Mouse (Mus musculus) layer of hippocampus, adult 9-11 months (tissue): ENCODE measurements at regions not wholly inside any gene's neighbourhood (a gene's known extent, or its start where the extent isn't known, plus 50 kb on each side); places are given as distances from the start of the nearest gene placed in this dataset.

Experiments used
- DNase-seq: peaks from one replicate; pipeline ENCODE4 v3.0.0; 2022

- no peak for DNase-seq
These were observed 319.0 kb upstream of the Kif2a start for GRCm38 (mm10) chr13:107340802-107341364.

- peak; percentile 28 for DNase-seq
These were observed 316.2 kb upstream of the Kif2a start for GRCm38 (mm10) chr13:107338111-107338510.

GRCm38 (mm10) chr13:107337111-107337510 lies 315.2 kb upstream of the Kif2a start:
- DNase-seq: no peak

GRCm38 (mm10) chr13:107329348-107329747 lies 307.4 kb upstream of the Kif2a start:
- DNase-seq: no peak

GRCm38 (mm10) chr13:107325707-107326495 lies 304.0 kb upstream of the Kif2a start:
- peak; percentile 45 for DNase-seq

- DNase-seq: no peak
These were observed 292.8 kb upstream of the Kif2a start for GRCm38 (mm10) chr13:107314746-107315145.

GRCm38 (mm10) chr13:107308958-107309639 lies 287.2 kb upstream of the Kif2a start:
- no peak for DNase-seq

GRCm38 (mm10) chr13:107308404-107308803 lies 286.5 kb upstream of the Kif2a start:
- DNase-seq: no peak

- no peak for DNase-seq
These were observed 285.0 kb upstream of the Kif2a start for GRCm38 (mm10) chr13:107306958-107307357.

GRCm38 (mm10) chr13:107306232-107306631 lies 284.3 kb upstream of the Kif2a start:
- DNase-seq: no peak

GRCm38 (mm10) chr13:107305738-107306137 lies 283.8 kb upstream of the Kif2a start:
- no peak for DNase-seq

GRCm38 (mm10) chr13:107303878-107304277 lies 282.0 kb upstream of the Kif2a start:
- no peak for DNase-seq

GRCm38 (mm10) chr13:107303322-107303721 lies 281.4 kb upstream of the Kif2a start:
- DNase-seq: no peak

- no peak for DNase-seq
These were observed 278.9 kb upstream of the Kif2a start for GRCm38 (mm10) chr13:107300792-107301191.

GRCm38 (mm10) chr13:107264581-107264980 lies 242.7 kb upstream of the Kif2a start:
- no peak for DNase-seq

- DNase-seq: no peak
These were observed 239.6 kb upstream of the Kif2a start for GRCm38 (mm10) chr13:107261479-107262050.

GRCm38 (mm10) chr13:107260274-107260673 lies 238.3 kb upstream of the Kif2a start:
- no peak for DNase-seq

GRCm38 (mm10) chr13:107247792-107248505 lies 226.0 kb upstream of the Kif2a start:
- peak; percentile 18 for DNase-seq

- DNase-seq: peak; percentile 16
These were observed 225.2 kb upstream of the Kif2a start for GRCm38 (mm10) chr13:107246956-107247751.

GRCm38 (mm10) chr13:107244173-107244572 lies 222.2 kb upstream of the Kif2a start:
- DNase-seq: no peak

- DNase-seq: no peak
These were observed 217.1 kb upstream of the Kif2a start for GRCm38 (mm10) chr13:107239035-107239387.

- no peak for DNase-seq
These were observed 216.6 kb upstream of the Kif2a start for GRCm38 (mm10) chr13:107238364-107239034.
